Mouse (Mus musculus): ENCODE data around the gene Mcf2l.

The Mcf2l gene

DNA sequence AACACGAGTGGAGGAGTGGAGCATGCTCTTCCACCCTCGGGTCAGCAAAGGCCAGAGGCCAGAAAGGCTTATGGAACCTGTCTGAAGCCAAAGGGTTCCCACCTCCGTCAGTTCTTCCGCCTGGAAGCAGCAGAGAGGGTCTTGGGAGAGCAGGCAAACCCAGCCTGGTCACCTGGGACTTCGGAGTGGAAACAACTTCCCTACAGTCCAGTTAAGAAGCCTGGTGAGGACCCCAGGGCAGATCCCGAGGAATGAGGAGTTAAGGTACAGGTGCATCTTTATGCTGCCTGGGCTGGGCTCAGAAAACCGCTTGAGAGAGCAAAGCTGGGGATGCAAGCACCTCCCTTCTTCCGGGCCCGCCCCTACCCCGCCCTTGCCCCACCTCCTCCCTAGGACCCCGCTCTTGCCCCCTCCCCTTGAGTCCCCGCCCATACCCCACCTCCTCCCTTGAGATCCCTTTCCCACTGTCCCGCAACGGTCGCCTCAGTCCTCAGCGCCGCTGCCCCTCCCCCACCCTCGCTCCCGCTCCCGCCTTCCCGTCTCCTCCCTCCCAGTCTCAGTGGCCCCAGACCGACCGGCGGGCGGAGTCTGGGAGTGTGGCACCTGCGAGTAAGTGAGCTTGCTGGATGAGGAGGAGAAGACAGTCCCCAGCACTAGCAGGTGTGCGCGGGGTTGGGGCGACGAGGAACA is at the start of gene Mcf2l:
Gene Mcf2l (plus strand): TSS at position 450 of the 690 bp plus-strand sequence.
- DNase-seq, result peak; percentile 70

GRCm38 (mm10) chr8:12824562-12824961 is 49.0 kb upstream of the Mcf2l start:
- no peak for DNase-seq

DNA sequence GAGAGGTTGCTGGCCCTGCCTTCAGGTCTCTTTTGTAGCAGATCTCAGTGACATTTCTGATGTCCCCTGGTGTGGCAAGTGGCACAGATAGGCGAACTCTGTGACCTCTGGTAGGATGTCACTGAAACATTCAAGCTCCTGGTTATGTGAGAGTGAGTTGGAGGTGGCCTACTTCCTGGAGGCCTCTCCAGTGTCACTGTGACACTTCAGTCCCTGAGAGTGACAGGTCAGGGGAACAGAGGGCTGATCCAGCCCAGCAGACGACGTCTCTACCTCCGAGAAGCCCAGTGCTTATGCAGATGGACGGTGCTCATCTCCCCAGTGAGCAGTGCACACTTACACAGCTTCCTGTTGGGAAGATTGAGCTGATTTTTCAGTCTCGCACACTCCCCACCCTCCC is 48.4 kb upstream of the Mcf2l start:
- no peak for DNase-seq

DNA sequence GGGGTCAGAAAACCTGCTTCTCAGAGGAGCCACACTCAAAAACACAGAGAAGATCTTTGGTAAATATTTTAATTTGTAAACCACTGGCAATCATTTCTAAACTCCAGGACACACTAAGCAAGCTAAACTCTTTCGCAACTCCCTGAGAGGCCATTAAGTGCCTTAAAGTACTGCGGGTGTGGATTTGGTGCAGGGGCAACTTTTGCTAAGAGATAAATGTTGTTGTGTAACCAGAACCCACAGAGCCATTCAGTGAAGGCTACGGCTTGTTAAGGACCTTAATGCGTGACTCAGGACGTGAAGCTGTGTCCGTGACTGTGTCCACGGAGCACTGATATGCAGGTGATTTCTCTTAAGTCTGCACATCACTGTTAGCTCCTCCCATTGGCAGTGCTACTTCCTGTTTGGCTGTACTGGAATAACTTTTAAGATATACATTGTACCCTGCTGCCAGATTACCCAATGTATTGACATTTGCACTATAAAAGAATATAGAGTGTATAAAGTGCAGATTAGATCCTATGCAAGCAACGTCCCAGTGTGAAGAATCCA is 47.8 kb upstream of the Mcf2l start:
- DNase-seq, result peak; percentile 70

DNA sequence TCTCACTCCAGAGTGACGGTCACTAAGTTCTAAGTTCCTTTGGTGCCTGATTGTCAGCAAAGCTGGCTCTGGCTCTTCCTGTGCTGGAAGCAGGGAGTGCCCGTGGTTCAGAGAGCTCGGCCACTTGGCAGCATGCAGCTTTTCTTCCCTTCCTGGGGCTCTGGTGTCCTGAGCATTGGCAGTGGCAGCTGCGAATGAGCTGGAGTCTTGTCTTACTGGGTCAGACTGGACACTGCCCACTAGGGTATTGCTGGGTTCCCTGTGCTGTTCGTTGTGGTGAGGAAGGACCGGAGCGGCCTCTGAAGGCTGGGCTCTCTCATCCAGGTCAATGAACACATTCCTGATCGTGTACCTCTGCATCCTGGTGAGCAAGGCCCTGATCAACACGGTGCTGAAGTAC is 46.5 kb upstream of the Mcf2l start:
- DNase-seq, result no peak

- no peak for DNase-seq
Observed at GRCm38 (mm10) chr8:12828298-12828697, 45.3 kb upstream of the Mcf2l start.

DNA sequence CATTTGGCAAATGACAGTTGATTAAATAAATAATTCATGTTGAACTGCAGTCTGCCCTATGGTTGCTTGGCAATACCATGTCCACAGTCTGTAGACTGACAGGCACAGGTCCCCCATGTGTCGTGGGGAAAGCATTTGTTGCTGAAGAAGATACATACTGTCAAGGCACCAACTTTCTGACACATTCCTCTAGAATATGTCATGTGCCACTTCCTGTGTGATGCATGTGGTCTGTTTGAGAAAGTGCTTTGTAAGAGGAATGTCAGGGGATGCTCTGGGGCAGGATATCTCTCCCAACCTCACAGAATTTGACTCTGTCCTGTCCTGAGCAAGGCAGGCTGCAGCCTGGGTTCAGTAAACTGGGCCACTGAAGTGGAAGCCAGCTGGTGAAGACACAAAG is 44.2 kb upstream of the Mcf2l start:
- DNase-seq, result no peak

DNA sequence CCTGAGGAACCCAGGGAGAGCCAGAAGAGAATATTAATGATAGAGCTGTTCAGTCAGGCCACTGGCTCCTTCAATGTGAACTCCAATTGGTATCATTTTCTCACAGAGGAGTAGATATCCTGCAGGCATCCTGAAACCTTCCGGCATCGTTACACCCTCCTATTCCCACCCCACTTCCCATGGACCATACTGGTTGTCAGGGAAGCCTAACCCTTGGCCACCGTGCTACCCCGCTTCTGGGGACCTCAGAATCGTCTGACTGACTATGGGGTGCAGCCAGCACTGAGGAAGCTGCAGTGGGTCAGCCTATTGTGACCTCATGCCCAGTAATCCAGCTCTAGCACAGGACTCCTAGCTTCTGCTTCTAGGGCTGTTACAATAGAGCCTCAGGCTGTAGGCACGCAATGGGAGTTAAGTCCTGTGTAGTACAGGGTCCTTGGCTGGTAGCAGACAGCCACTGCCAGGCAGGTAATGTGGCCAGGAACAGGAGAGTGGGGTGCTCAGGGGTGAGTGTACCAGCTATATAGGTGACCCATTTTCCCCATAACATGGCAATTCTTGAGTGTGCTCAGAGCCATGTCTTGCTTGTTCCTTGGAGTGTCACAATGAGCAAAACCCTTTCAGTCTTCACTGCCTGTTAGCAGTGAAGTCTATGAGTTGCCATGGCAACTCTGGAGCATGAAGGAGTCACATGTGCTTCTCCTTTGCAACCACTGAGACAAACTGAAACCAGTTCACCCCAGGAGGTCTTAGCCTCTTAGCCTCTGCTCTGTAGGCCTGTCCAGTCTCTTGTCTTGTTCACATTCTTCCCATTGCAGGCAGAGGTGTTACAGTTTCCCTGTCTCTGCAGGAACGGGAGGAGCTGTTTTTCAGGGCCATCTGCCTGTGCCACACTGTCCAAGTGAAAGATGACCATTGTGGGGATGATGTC is 41.7 kb upstream of the Mcf2l start:
- no peak for DNase-seq

DNA sequence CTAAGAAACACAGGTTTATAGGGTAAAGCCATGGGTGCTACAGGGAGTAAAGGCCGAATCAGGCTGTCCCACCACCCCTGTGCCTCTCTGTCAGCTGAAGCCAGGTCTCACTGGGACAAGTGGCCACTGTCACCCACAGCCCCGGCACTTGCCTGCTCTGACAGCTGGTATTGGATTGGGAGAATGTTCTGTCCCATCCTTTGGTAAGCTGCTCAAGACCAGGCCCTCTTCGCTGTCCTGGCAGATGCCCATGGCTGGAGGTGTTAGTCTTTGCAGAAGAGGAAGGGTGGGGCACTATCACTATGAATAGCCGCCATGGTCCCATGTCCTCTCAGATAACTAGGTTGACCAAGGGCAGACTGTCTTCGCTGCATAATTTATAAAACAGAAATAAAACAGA is 40.0 kb upstream of the Mcf2l start:
- no peak for DNase-seq

DNA sequence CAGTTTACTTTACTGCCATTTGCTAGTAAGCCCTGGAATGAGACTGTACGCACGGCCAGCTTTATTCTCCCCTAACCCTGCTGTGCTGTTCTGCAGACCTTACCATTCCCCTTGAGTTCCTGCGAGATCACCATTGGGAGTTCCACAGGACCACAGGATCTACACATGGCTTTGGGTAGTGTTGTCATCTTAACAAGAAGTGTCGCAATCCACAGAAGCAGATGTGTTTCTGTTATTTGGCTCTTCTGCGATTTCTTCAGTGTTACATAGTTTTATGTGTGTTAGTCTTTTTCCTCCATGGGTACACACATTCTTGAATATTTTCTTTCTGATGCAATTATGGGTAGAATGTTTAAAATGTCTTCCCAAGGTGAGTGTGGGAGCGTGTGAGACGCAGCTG is 32.8 kb upstream of the Mcf2l start:
- DNase-seq, result no peak

GRCm38 (mm10) chr8:12842342-12842995 is 31.1 kb upstream of the Mcf2l start:
- no peak for DNase-seq

GRCm38 (mm10) chr8:12844347-12844950 is 29.2 kb upstream of the Mcf2l start:
- DNase-seq, result no peak

- no peak for DNase-seq
Observed at GRCm38 (mm10) chr8:12846447-12846846, 27.2 kb upstream of the Mcf2l start.

- DNase-seq, result no peak
Observed at GRCm38 (mm10) chr8:12851241-12851640, 22.4 kb upstream of the Mcf2l start.

- peak; percentile 21 for DNase-seq
Observed at GRCm38 (mm10) chr8:12856038-12856437, 17.6 kb upstream of the Mcf2l start.

GRCm38 (mm10) chr8:12863061-12863460 is 10.5 kb upstream of the Mcf2l start:
- DNase-seq, result no peak

DNA sequence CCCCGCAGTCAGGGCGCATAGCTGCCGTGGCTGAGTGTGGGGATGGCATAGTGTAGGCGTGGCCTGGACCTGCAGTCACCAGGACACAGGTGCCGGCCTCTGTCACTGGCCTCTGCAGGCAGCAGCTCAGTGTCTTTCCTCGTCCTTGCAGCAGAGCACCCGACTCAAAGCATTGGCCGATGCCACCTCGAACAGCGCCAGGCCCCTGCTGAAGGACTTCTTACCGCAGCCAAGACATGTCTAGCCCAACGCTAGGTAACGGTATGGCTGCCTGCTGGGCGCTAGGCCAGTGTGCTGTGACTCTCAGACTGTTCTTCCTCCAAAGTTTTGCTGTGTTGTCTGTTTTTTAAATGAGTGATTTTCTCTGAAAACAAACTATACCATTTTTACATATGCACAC is 10.0 kb upstream of the Mcf2l start:
- DNase-seq, result no peak

- DNase-seq, result no peak
Observed at GRCm38 (mm10) chr8:12865790-12866189, 7.8 kb upstream of the Mcf2l start.

DNA sequence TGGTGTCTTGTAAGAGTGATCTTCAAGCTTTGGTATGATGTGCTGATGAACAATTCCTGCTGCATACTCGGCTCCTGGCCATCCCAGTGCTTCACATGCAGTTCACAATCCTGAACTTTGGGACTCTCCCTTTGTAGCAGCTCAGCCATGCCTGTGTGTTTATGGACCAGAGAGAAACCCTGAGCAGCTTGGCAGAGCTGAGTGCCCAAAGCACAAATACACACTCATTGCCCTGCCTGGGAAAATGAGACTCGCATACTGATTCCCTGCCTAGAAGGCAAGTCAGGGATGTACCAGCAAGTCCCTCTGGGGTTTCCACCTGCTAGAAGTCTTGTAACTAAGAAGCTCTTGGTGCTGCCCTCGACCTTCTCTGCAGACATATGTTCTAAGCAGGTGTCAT is 3.9 kb upstream of the Mcf2l start:
- no peak for DNase-seq

- no peak for DNase-seq
Observed at GRCm38 (mm10) chr8:12870656-12871055, 3.0 kb upstream of the Mcf2l start.

GRCm38 (mm10) chr8:12871461-12871860 is 2.1 kb upstream of the Mcf2l start:
- DNase-seq, result no peak

- DNase-seq, result no peak
Observed at GRCm38 (mm10) chr8:12872983-12873356, 636 bp upstream of the Mcf2l start.

DNA sequence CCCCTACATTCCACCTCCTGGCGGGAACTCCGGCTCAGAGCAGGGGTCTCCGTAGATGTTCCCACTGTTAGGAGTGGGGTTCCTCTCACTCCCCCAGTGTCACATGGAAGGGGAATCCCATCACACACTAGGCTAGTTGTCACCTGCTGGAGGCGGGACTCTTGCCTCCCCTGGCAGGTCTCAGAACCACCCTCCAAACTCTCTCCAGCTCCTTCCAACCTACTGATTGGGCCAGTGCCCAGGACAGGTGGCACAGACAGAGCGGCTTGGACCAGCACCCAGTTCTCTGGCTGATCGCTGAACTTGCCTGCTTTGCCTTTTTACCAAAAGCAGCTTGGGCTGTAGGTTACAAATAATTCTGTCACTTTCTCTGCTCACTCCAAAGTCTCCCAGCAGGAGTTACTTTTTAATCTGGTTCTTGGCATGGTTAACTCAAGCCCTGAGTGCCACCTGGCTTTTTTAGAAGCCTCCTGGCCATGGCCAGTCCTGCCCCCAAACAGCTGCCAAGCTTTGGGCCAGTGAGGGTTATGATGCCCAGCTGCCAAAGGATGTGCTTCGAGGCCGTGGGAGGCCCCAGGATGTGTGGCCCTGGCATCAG is 687 bp downstream of the Mcf2l start:
- DNase-seq, result no peak
